Mouse (Mus musculus) neural tube, embryonic 10.5 days (tissue): Measurements from ENCODE around the gene Gm10318.

Source experiments
- DNase-seq: peaks from one replicate; pipeline ENCODE4 v3.0.0-alpha.2; 2017; ENCODE audit warnings: low spot score; ENCODE audit errors: extremely low spot score

Gm10318 gene

DNA sequence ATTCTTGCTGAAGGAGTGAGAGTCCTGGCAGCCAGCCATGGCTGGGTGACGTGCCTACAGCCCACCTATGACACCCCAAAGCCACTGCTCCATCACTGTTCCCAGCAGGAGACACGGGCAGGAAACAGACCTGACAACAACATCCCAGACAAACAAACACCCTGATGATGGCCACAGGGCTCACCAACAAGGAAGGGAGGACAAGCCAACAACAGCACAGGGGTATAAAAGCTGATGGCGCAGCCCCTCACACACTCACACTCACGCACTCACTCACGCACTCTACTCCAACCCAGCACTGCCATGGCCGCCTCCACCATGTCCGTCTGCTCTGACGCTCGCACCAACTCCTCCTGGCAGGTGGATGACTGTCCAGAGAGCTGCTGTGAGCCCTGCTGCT lies at the start of gene Gm10318:
Gene Gm10318, plus strand, starts transcription at position 301 of the 400 bp plus-strand sequence.
- DNase-seq: no peak

DNA sequence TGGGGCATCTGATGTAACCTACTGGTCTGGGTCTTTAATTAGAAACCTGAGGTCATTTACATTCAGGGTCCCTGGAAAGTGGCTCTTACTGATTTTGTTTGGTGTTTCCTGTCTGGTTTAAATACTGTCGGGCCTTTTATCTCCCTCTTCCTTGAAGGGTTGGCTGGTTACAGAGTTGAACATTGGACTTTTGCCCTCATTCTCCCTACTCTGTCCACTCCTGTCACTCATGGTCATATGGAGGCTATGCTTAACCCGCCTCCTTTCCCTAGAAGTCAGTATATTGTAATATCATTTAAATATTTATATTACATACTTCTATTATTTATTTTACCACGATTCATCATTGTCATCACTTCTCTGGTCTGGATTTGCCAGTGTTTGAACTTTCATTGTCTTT lies 48.6 kb upstream of the Gm10318 start:
- no peak for DNase-seq

DNA sequence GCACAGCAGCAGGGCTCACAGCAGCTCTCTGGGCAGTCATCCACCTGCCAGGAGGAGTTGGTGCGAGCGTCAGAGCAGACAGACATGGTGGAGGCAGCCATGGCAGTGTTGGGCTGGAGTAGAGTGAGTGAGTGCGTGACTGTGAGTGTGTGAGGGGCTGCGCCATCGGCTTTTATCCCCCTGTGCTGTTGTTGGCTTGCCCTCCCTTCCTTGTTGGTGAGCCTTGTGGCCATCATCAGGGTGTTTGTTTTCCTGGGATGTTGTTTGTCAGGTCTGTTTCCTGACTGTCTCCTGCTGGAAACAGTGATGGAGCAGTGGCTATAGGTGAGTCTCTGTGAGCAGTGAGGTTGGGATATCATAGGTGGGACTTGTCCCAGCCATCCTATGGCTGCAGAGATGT lies 40.9 kb upstream of the Gm10318 start, which contains the start of gene Gm9507:
Gene Gm9507, minus strand, starts transcription at position 101 of the 400 bp plus-strand sequence.
- DNase-seq: no peak

DNA sequence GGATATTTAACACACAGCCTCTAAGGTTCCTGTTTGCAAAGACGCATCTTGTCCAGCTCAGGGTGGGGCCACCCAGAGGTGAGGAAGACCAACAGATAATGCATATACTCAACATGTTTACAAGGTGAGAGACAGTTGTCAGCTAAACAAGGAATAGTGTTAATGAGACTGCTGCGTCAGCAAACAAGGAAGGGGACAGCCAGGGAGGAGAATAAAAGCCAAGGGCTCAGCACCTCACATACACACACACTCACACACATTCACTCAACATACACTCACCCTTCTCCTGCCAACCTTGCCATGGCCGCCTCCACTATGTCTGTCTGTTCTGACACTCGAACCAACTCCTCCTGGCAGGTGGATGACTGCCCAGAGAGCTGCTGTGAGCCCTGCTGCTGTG lies 38.3 kb upstream of the Gm10318 start, which contains the start of gene Gm2696:
Gene Gm2696, plus strand, starts transcription at position 301 of the 400 bp plus-strand sequence.
- no peak for DNase-seq

DNA sequence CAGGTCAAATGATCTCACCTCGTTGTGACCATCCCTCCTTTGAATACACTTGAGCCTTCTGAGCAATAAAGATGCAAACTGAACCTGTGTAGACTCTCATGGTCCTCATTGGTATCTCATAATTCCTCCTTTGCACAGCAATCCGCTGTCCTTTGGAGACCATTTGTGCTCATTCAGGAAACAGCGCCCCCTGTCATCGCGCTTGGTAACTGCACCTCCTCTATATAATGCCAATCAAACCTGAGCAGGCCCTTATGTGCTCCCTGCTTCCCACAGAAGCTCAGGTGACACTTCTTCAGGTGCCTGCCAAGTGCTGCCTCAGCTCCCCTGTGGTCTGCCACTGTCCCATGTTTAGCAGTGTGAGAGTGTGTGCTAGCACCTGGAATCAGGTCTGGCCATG lies 37.1 kb upstream of the Gm10318 start:
- peak; percentile 42 for DNase-seq

DNA sequence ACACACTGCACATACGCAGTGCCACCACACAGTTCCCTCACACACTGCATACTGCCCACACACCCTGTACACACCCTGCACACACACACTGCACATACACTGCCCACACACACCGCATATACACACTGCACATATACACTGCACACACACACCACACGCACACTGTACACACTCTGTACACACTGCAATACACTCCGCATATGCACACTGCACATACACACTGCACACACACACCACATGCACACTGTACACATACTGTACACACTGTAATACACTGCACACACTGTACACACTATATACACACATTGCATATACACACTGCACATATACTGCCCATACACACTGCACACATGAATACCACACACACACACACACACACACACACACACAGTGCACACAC lies 34.1 kb upstream of the Gm10318 start:
- DNase-seq: no peak

DNA sequence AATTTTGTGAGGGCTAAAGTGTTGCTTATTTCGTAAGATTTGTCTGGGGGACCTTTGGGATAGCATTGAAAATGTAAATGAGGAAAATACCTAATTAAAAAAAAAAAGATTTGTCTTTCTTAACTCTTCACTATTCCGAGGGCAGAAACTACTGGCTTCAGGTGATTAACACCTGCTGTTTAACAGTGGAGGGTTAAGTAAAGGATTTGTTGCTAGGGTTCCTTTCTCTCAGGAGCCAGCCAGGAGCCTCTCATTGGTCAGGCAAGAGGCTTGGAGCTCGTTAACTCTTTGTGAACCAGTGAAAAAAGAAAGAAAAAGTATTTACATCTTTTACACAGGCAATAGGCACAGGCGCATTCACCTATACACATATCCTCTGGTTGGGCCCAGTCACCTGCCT lies 33.5 kb upstream of the Gm10318 start:
- no peak for DNase-seq

DNA sequence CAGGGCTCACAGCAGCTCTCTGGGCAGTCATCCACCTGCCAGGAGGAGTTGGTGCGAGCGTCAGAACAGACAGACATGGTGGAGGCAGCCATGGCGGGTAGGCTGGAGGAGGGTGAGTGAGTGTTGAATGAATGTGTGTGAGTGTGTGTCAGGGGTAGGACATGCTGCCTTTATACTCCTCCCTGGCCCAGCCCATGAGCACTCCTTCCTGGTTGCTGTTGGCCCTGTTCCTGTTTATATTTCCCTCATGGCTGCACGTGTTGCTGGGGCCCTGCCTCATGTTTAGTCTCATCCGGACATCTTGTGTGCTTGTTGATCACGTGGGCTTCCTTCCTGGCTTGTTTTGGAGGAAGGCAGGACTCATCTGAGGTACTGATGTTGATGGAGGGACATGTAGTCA lies 25.7 kb upstream of the Gm10318 start, which contains the start of gene Krtap10-4:
Gene Krtap10-4, minus strand, starts transcription at position 145 of the 400 bp plus-strand sequence.
- DNase-seq: no peak

DNA sequence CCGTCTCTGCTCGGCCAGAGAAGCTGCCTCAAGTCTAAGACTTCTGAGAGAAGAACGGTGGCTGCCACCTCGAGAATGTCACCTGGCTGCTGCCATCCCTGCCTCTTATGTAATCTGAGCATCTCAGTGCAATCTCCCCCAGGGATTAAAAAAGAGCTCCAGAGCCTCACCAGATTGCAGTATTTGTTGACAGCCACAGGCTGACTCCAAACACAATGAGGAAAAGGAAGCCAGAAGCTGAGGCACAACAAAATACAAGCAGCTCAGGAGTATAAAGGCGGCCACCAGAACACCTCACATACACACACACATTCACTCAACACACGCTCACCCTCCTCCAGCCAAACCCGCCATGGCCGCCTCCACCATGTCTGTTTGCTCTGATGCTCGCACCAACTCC lies 17.0 kb upstream of the Gm10318 start, which contains the start of gene Krtap10-10:
Gene Krtap10-10, plus strand, starts transcription at position 301 of the 400 bp plus-strand sequence.
- no peak for DNase-seq

DNA sequence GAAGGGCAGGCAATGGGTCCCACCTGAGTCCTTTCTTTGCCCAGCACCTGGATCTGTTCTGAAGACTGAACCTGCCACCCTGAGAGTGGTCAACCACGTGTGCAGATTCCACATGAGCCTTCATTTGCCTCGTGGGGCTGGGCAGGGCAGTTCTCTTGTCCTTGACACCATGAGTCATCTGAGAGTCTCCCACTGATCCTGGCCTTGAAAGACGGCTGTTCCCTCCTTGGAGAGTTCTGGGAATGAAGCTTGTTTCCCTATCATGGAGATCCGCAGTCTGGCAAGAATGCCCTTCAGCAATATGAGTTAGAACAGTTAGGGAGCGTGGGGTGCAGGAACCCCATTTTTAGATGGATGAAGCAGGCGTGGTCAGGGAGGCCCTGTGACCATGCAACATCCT lies 13.7 kb upstream of the Gm10318 start:
- no peak for DNase-seq

DNA sequence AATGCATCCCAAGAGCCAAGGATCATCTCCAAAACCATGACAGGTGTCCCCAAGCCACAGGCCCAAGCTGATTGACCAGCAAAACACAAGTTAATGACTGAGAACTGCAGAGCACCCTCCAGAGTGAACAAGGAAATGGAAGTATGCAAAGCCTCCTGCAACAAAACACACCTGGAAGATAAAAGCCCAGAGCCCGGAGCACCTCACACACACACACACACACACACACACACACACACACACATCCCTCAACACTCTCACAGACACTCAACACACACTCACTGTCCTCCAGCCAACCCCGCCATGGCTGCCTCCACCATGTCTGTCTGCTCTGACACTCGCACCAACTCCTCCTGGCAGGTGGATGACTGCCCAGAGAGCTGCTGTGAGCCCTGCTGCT lies 6.2 kb upstream of the Gm10318 start, which contains the start of gene Gm36176:
Gene Gm36176, plus strand, starts transcription at position 301 of the 400 bp plus-strand sequence.
- DNase-seq: no peak

DNA sequence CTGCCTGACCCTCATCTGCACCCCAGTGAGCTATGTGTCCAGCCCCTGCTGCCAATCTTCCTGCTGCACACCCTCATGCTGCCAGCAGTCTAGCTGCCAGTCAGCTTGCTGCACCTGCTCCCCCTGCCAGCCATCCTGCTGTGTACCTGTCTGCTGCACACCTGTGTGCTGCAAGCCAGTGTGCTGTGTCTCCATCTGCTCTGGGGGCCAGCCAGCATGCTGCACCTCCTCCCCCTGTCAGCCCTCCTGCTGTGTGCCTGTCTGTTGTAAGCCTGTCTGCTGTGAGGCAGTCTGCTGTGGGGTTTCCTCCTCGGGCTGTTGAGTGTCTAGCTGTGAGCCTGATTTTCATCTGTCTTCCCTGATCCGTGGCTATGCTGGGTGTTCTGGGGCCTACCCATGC lies 5.7 kb upstream of the Gm10318 start:
- no peak for DNase-seq

DNA sequence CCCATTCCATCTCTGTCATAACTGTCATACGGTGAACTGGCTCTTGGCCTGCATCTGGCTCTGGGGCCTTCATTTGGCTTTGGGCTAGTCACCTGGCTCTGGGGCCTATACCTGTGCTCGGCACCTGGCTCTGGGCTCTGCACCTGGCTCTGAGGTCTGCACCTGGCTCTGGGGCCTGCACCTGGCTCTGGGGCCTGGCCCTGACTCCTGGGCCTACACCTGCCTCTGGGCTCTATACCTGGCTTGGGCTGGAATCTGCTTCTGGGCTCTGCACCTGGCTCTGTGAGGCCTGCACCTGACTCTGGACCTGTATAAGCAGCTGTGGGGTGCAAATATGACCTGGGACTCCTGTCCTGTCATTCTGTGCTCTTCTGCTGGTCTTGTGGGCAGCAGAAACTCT lies 5.1 kb upstream of the Gm10318 start:
- DNase-seq: no peak

DNA sequence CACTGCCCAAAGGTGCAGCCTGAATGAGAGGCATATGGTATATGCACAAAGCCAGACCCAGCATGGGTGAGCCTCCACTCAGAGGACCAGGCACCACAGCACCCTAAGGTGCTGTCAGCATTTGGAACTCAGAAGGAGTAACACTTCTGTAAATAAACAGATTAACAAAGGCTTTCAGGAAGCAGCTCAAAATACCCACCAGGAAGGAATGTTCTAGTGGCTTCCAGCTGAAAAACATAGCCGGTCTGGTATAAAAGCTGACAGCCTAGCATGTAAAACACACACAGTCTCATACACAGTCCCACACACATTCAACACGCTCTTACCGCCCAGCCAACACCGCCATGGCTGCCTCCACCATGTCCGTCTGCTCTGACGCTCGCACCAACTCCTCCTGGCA lies 9.0 kb downstream of the Gm10318 start, which contains the start of gene Gm3285:
Gene Gm3285, plus strand, starts transcription at position 301 of the 400 bp plus-strand sequence.
- no peak for DNase-seq

DNA sequence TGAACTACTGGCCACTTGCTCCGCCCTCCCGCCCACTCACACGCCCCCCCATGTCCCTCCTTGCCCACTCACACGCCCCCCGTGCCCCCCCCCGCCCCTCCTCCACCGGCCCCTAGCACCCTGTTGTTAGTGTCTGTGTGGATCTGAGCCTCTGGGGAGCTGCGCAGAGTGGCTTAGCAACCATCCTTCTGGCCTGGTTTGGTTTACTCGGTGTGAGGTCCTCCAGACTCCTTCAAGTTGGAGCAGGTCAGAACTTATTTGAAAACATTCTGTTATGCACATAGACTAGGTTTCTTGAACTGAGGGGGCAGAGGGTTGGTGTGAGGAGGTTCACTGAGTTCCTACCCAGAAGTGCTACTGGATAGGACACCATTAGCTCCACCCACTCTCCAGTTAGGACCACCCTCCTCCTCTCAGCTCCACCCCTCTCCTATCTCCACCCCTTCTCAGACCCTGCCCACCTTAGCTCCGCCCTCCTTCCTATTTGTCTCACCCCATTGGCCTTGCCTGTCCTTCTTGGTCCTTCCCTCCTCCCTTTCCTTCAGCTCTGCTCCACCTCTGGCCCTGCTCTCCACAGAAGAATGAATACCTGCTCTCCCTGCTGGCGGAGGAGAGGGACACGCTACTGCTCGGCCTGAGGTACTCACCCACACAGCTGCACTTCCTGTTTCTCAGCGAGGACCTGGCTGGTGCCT lies 11.6 kb downstream of the Gm10318 start:
- peak; percentile 35 for DNase-seq

DNA sequence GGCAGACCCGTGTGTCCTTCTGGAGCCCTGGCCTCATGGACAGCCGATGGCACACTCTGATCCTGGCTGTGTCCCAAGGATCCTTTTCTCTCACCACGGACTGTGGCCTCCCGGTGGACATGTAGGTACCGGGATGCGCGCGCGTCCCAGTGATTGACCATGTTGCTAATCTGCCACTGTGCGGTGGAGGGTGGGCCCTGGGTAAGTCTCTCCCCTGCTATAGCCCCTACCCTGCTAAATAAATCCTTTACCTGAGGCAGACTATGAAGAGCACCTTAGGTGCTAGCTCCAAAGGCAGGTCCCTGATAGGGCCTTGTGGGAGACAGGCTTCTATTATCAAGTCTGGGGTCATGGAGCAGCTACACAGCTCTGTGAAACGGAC lies 12.1 kb downstream of the Gm10318 start:
- DNase-seq: no peak

DNA sequence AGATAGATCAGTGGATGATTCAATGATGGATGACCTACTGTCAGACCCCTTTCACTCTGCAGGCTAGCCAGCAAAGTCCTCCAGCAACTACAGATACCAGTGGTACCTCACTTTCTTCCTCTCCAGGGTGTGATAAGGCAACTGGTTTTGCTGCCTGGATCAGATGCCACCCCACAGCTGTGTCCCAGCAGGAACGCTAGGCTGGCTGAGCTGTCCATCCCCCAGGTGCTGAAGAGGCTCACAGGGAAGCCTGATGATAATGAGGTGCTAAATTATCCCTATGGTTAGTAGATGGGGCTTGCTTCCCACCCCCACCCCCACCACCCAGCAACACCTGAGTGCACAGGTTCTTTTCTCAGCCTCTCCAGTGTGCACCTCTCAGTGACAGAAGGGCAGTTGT lies 14.9 kb downstream of the Gm10318 start:
- no peak for DNase-seq

DNA sequence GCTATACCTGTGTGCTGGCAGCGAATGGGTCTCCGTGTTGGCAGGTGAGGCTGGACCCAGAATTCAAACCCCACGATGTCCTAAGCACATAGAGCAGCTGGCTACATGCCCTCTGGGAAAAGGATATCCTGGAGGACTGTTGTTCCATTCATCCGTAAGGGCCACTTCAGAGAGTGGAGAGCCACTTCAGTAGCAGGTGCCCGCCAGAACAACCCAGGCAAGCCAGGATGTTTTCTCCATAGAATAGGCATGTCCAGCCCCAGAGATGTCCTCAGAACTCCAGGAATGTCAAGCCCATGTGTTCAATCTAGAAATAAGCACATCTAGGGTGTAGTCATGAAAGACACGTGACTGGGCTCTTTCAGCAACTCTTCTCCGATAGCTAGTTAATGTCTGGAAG lies 17.0 kb downstream of the Gm10318 start:
- no peak for DNase-seq

DNA sequence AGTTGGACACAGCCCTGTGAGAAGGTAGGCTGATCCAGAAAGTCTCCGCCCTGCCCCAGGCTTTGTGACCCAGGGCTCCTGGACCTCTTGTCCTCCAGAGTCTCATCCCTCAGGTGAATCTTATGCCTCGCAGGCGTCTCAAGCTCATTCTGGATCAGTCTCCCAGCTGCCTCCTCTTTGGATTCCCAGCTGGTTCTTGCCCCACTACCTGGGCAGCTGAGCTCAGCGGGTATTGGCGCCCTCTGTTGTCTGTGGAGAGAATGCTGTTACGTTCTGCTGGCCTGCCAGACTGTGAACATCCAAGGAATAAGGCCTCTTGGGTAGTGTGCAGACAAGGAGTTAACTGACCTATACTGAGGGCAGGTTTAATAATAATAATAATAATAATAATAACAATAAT lies 26.3 kb downstream of the Gm10318 start:
- DNase-seq: no peak

DNA sequence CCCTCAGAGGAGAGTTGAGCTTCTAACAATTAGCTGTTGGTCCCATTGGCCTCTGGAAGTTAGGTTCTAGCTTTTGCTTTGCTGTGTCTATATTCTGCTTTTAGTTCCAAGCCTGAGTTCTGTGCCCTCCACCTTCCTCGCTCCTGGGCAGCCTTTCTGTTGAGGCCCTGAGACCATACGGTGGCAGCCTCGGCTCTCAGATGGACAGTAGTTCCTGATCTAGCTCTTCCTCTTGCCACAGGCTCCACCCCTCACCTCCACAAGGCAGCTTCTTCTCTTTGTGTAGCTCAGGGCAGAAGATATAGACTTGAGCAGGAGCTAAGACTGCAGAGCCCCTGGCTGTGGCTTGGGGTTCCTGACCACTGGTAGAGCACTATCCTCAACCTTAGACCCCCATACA lies 27.6 kb downstream of the Gm10318 start:
- DNase-seq: no peak

DNA sequence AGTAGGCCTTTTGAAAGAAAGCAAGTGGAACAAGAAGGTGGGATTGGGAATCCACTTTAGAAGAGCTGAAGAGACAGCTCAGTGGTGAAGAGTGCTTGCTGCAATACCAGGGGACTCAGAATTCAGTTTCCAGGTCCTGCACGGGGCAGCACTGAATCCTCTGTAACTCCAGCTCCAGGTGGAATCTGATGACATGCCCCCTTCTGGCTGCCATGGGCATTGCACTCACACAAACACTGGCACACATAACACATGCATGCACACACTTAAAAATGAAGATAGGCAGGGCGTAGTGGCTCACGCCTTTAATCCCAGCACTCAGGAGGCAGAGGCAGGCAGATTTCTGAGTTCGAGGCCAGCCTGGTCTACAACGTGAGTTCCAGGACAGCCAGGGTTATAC lies 29.9 kb downstream of the Gm10318 start:
- no peak for DNase-seq

DNA sequence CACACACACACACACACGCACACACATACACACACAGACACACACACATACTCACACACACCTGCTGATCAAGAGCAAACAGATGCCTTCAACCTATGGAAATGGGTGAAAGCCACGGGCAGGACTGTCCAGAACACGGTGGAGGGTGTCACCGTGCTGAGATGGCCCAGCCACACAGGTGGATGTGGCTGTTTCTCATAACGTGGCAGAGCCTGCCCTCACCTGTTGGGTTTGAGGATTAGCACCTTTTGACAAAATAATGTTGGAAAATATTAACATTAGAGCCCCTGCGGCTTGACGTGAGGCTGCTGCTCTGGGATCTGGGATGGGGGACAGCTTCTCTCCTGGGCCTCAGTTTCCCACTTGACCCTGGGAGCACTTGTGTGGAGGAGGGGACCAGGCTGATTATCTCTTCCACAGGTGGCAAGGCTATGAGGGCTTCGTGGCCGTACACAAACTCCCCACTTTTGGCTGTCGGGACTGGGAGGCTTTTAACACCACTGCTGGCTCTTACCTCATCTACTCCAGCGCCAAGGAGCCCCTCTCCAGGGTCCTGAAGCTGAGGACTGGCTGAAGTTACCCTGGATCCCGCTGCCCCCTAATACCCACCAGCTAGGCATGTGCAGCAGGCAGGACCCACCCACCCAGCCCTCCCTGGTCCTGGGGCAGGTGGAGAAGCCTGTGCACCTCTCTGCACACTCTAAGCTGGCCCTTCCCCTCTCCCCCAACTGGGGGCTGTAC lies 33.5 kb downstream of the Gm10318 start:
- DNase-seq: no peak
